ENCODE assay signal across 17 mouse cellular contexts in the genomic region with DNA sequence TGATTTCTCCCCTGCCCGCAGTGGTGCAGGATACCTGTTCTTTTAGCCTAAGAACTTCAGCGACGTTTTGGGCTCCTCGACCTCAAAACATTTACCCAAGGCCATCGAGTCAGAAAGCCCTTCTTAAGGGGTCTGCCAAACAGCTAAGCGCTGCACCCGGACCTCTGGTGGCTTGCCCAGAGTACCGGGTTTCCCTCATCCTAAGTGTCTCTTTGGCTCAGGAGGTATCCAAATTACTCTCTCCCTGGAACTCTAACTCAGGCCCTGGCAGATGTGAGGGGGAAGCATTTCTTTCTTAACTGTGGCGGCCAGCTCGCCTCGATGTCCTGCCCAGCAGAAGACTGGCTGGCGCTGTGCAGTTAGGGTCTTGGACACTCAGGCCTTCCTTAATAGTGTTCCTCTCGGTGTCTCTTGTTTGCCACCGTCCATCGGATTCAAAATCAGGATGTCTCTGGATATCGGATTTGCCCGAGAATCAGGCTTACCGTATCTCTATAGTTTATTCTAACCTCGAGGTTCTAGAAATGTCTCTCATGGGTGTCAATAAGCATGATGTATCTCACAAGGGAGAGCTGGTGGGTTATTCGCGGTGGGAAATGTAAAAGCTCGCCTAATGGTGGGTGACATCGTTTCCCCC.
DNase-seq lines count a peak whose midpoint lies in the region; ATAC-seq and TF ChIP-seq lines count a peak whose summit lies in the region.
"Had no signal": no experiment of that assay in that cellular context is flagged by ENCODE, and none has a peak within 500 bp of the region (broad histone marks: within the 10 kb centered on the region; RNA-seq: fewer than 3 reads in every experiment).

No protein-coding gene starts in this region.

- whole genome bisulfite sequencing in forebrain, embryonic 10.5 days = 2% methylated on average over 23 of the region's 23 CpGs
- WGBS in hindbrain, embryonic 12.5 days = 4% methylated on average over 23 of the region's 23 CpGs
- 15% methylated on average over 23 of the region's 23 CpGs for WGBS in midbrain, embryonic 16.5 days

- peak overlapping the region; percentile 53 for H3K4me2 ChIP-seq in hindbrain, embryonic 12.5 days (replicated peaks)
- no peak overlapping the region for H3K4me2 ChIP-seq in midbrain, embryonic 16.5 days (ENCODE audit: low read length)
- H3K4me2 ChIP-seq: liver, embryonic 13.5 days; stomach, embryonic 15.5 days had no signal

- ATAC-seq in hindbrain, embryonic 12.5 days (ENCODE audit: low FRiP score) = no peak
- no peak for ATAC-seq in midbrain, embryonic 16.5 days
- ATAC-seq: activated CD4-positive, CD25-positive, alpha-beta regulatory T cell, adult 4 months had no signal

- no peaks in the 10 kb centered on the region for H3K9me3 ChIP-seq in forebrain, embryonic 10.5 days
- no peaks in the 10 kb centered on the region for H3K9me3 ChIP-seq in hindbrain, embryonic 12.5 days (replicated peaks)
- H3K9me3 ChIP-seq in midbrain, embryonic 16.5 days (replicated peaks; ENCODE audit: control insufficient read depth, low read length, poor library complexity, severe bottlenecking) = no peaks in the 10 kb centered on the region
- H3K9me3 ChIP-seq: embryonic facial prominence, embryonic 12.5 days; heart, embryonic 12.5 days; liver, embryonic 13.5 days; stomach, embryonic 15.5 days had no signal

- H3K36me3 ChIP-seq in forebrain, embryonic 10.5 days (replicated peaks) = no peaks in the 10 kb centered on the region
- H3K36me3 ChIP-seq in hindbrain, embryonic 12.5 days = no peaks in the 10 kb centered on the region
- H3K36me3 ChIP-seq in midbrain, embryonic 16.5 days (ENCODE audit: control insufficient read depth, insufficient read depth, low read length) = no peaks in the 10 kb centered on the region
- H3K36me3 ChIP-seq: embryonic facial prominence, embryonic 12.5 days; heart, embryonic 12.5 days; liver, embryonic 13.5 days; stomach, embryonic 15.5 days had no signal

- H3K4me1 ChIP-seq in forebrain, embryonic 10.5 days = peaks cover 76% of the 10 kb centered on the region
- peaks cover 43% of the 10 kb centered on the region for H3K4me1 ChIP-seq in hindbrain, embryonic 12.5 days
- H3K4me1 ChIP-seq in midbrain, embryonic 16.5 days (ENCODE audit: control insufficient read depth, insufficient read depth, low read length) = peaks cover 17% of the 10 kb centered on the region
- H3K4me1 ChIP-seq: liver, embryonic 13.5 days had no signal

- peak; percentile 62 for DNase-seq in brain, embryonic 14.5 days (ENCODE audit: low read depth)
- DNase-seq in forebrain, embryonic 10.5 days (ENCODE audit: extremely low spot score, low spot score) = no peak
- no peak for DNase-seq in thymus, postnatal 0 days (ENCODE audit: low spot score)
- no peak for DNase-seq in frontal cortex, postnatal 36 days (ENCODE audit: low spot score in 2 of 2)
- DNase-seq in heart, postnatal 14 days = no peak
- DNase-seq: cerebellum, adult 8-10 months; gastrocnemius, postnatal 14 days; liver, embryonic 13.5 days; lung, postnatal 14 days; thymus, postnatal 25 days had no signal

- peak overlapping the region; percentile 46; the same call in 1 of the 2 replicates for H3K4me3 ChIP-seq in forebrain, embryonic 10.5 days
- no peak overlapping the region for H3K4me3 ChIP-seq in hindbrain, embryonic 12.5 days
- no peak overlapping the region for H3K4me3 ChIP-seq in midbrain, embryonic 16.5 days (ENCODE audit: low read depth, low read length)
- H3K4me3 ChIP-seq: heart, embryonic 12.5 days; liver, embryonic 13.5 days; stomach, embryonic 15.5 days had no signal

- intact Hi-C loops in heart, postnatal 14 days (cut with DNase I) = no loop called here

- no peak for TF ChIP-seq POLR2A in brain, embryonic 14.5 days (IDR thresholded peaks at IDR 0.05; ENCODE audit: borderline replicate concordance, extremely low read depth, insufficient read depth, insufficient read length, poor library complexity, severe bottlenecking)

- peak overlapping the region; percentile 32 for H3K9ac ChIP-seq in hindbrain, embryonic 12.5 days
- no peak overlapping the region for H3K9ac ChIP-seq in midbrain, embryonic 16.5 days (ENCODE audit: low read depth, low read length)
- H3K9ac ChIP-seq: embryonic facial prominence, embryonic 12.5 days; heart, embryonic 12.5 days; liver, embryonic 13.5 days; stomach, embryonic 15.5 days had no signal

- H3K27ac ChIP-seq in forebrain, embryonic 10.5 days = peak overlapping the region; percentile 96
- peak overlapping the region; percentile 95 for H3K27ac ChIP-seq in hindbrain, embryonic 12.5 days
- peak overlapping the region; percentile 78; the same call in 1 of the 2 replicates for H3K27ac ChIP-seq in midbrain, embryonic 16.5 days (ENCODE audit: low read length)
- H3K27ac ChIP-seq: embryonic facial prominence, embryonic 12.5 days; kidney, postnatal 0 days; liver, embryonic 13.5 days; stomach, embryonic 15.5 days had no signal

- TF ChIP-seq CTCF in brain, embryonic 14.5 days (IDR thresholded peaks at IDR 0.05; ENCODE audit: borderline replicate concordance, extremely low read depth, insufficient read depth, insufficient read length) = no peak

- peaks cover 100% of the 10 kb centered on the region for H3K27me3 ChIP-seq in forebrain, embryonic 10.5 days (ENCODE audit: poor library complexity, severe bottlenecking)
- H3K27me3 ChIP-seq in hindbrain, embryonic 12.5 days = peaks cover 81% of the 10 kb centered on the region
- H3K27me3 ChIP-seq in midbrain, embryonic 16.5 days (ENCODE audit: control insufficient read depth, insufficient read depth, low read depth, low read length) = peaks cover 33% of the 10 kb centered on the region
